Mouse (Mus musculus): ENCODE measurements around the gene Olfr523. TPM values are rescaled to one million over a fixed set of nuclear protein-coding genes. Genes with fewer than 3 reads are reported as not detected.

The Olfr523 gene
- polyA plus RNA-seq, 1 experiment from 2014 or later, result not detected

DNA sequence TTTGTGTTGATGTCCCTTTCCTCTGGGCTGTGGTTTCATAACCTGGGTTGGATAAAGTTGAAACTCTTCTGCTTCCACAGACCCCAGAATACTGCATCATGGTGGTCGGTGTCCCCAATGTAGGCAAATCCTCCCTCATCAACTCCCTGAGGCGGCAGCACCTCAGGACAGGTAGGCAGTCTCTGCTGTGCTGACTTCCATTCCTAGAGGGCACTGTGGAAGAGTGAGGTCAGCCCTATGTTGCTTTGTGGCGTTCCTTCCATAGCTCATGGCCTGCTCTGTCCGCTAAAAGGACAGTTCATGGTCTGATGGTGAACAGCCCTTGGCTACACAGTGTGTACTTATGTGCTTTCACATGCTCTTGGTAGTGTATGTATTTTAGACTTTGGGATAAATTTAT, 28.5 kb upstream of the Olfr523 start:
- no peak overlapping the region for H3K4me2 ChIP-seq
- no peaks in the 10 kb centered on the region for H3K9me3 ChIP-seq (replicated peaks)
- H3K4me3 ChIP-seq, result no peak overlapping the region
- no peaks in the 10 kb centered on the region for H3K27me3 ChIP-seq (replicated peaks)
- ATAC-seq, result no peak
- H3K9ac ChIP-seq, result no peak overlapping the region
- WGBS (ENCODE audit: insufficient replicate concordance), result 74% methylated on average over 4 of the region's 4 CpGs
- no peak overlapping the region for H3K27ac ChIP-seq
- peaks cover 22% of the 10 kb centered on the region for H3K36me3 ChIP-seq
- 0 out of 2 replicates have a peak, but pooled peaks cover 4% of the 10 kb centered on the region for H3K4me1 ChIP-seq

DNA sequence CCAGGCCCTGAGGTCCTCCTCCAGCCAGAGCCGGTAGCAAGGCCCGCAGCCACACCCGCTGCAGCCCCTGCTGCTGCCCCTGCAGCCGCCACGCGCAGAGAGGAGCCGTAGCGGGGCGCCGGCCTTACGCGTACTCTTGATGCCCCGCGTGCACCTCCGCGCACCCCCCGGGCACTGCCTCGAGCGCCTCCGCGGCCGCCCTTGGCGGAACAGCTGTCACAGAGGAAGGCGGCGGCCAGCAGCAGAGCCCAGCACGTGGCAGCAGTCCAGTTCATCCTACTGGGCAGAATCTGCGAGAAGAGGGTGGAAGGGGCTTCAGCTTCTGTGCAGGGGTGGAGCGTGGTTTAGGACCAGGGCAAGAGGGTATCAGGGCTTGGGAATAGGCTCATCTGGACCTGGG, 19.6 kb upstream of the Olfr523 start:
- 0 out of 2 replicates have a peak overlapping the region, but pooled peaks have one; percentile 19 for H3K4me2 ChIP-seq
- WGBS (ENCODE audit: insufficient replicate concordance), result 15% methylated on average over 28 of the region's 28 CpGs
- no peak for ATAC-seq
- no peak overlapping the region for H3K27ac ChIP-seq
- no peaks in the 10 kb centered on the region for H3K4me1 ChIP-seq
- H3K27me3 ChIP-seq (replicated peaks), result peaks cover 58% of the 10 kb centered on the region
- no peaks in the 10 kb centered on the region; the same call in none of the 2 replicates for H3K36me3 ChIP-seq
- H3K9me3 ChIP-seq (replicated peaks), result no peaks in the 10 kb centered on the region
- H3K4me3 ChIP-seq, result no peak overlapping the region
- H3K9ac ChIP-seq, result no peak overlapping the region

DNA sequence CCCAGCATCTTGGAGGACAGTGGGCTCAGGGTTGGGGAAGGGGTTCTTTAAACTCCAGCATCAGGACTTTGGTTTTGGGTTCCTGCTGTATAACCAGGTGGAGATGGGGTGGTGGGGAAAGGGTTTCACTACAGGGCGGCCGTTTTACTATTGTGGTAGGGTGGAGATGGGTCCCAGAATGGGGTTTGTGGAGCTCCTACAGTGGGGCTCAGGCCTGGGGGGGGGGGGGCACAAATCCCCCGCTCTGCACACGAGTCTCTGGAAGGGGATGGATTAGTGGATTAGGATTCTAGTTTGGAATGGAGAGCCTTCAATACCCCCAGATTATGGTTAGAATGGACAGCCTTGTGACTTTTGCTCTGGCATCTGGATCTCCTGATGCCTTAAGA, 19.2 kb upstream of the Olfr523 start:
- H3K36me3 ChIP-seq, result no peaks in the 10 kb centered on the region; the same call in none of the 2 replicates
- H3K27ac ChIP-seq, result no peak overlapping the region
- H3K4me2 ChIP-seq, result peak overlapping the region; percentile 10; the same call in 1 of the 2 replicates
- no peak overlapping the region for H3K4me3 ChIP-seq
- no peak for ATAC-seq
- 18% methylated on average over 4 of the region's 4 CpGs for WGBS (ENCODE audit: insufficient replicate concordance)
- peaks cover 62% of the 10 kb centered on the region for H3K27me3 ChIP-seq (replicated peaks)
- no peaks in the 10 kb centered on the region for H3K9me3 ChIP-seq (replicated peaks)
- H3K9ac ChIP-seq, result no peak overlapping the region
- H3K4me1 ChIP-seq, result no peaks in the 10 kb centered on the region

DNA sequence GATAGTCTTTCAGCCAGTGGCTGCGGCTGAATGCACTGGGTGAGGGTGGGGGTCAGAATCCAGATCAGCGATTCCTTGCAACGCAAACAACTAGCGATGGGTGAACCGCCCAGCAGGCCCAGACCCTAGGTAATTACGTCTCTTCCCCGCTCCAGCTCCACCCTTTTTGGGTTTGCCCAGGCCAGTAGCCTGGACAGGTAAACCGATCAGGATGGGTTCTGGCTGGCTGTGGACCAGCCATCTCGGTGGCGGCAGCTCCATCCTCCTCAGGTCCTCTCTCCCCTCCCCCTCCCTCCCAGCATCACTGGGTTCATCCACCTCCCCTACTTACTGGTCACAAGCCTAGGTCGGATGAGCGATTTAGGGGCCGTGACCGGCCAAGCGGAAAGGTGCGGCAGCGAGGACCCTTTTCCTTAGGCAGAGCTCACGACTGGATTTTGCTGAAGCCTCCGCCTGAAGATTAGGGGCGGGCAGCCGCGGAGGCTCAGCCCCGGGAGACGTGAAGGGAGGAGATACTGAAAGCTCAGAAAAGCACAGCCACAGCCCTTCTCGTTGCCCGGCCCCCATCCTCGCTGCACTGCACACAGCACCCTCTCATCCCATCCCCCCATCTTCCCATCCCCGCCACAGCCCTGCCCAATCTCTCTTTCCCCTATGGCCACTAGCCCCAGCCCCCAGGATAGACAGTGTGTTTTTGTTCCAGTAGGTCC, 18.6 kb upstream of the Olfr523 start, which contains the start of gene Sprn:
TSS of gene Sprn (minus strand) at position 660 of the 710 bp plus-strand sequence.
- Histone ChIP-seq H3K4me1 (no peaks in the 10 kb centered on the region), H3K27me3 (replicated peaks) (peaks cover 62% of the 10 kb centered on the region), H3K36me3 (no peaks in the 10 kb centered on the region; the same call in none of the 2 replicates), H3K4me2 (peak within 1 kb of the TSS; percentile 10), H3K9me3 (replicated peaks) (no peaks in the 10 kb centered on the region), H3K4me3 (no peak within 1 kb of the TSS), H3K9ac (no peak within 1 kb of the TSS), H3K27ac (no peak within 1 kb of the TSS)
- no peak for ATAC-seq
- 9% methylated on average over 27 of the region's 28 CpGs for WGBS (ENCODE audit: insufficient replicate concordance)

DNA sequence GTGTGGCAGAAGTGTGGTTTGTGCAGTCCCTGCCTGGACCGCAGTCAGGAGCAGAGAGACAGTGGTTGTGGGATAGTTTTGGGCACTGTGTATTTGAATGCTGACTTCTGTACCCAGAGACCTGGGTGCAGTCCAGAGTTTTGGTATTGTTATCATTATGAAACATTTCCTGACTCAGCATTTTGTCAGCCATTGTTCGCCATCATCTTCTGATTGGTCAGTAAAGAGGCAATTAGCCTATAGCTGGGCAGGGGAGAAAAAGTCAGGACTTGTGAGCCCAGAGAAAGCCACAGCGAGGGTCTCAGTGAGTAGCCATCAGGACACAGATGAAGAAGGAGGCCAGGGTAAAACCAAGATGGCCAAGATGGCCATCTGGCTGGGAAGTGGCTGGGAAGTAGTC, 12.7 kb upstream of the Olfr523 start:
- no peak for ATAC-seq
- Histone ChIP-seq H3K27me3 (replicated peaks) (peaks cover 22% of the 10 kb centered on the region), H3K27ac (no peak overlapping the region), H3K4me1 (no peaks in the 10 kb centered on the region), H3K4me2 (no peak overlapping the region), H3K36me3 (no peaks in the 10 kb centered on the region), H3K9ac (no peak overlapping the region), H3K4me3 (no peak overlapping the region), H3K9me3 (replicated peaks) (no peaks in the 10 kb centered on the region)
- 58% methylated on average over 3 of the region's 3 CpGs for WGBS (ENCODE audit: insufficient replicate concordance)

DNA sequence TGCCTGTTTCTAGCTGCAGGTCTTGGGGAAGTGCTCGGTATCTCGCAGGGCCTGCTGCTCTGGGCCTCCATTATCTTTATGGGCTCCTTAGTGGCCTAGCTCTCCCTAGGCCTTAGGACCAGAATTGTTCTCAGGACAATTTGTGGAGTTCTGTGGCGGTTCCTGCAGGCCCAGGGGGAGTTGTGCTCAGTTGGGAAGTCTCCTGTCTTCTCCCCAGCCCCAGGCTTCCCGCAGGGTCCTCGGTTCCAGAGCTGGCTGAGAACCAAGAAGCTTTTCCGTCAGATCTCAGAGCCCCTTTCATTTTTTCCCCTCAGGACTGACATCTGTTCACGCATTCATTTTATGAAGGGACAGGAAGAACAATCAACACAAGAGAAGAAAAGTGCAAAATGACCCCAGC, 8.4 kb upstream of the Olfr523 start, which contains the start of gene Olfr522:
TSS of gene Olfr522 (minus strand) at position 101 of the 400 bp plus-strand sequence.
- Histone ChIP-seq H3K4me3 (no peak within 1 kb of the TSS), H3K4me2 (no peak within 1 kb of the TSS), H3K4me1 (no peaks in the 10 kb centered on the region), H3K9ac (no peak within 1 kb of the TSS), H3K27ac (no peak within 1 kb of the TSS), H3K9me3 (replicated peaks) (no peaks in the 10 kb centered on the region), H3K27me3 (replicated peaks) (no peaks in the 10 kb centered on the region), H3K36me3 (no peaks in the 10 kb centered on the region)
- WGBS (ENCODE audit: insufficient replicate concordance), result 54% methylated on average over 7 of the region's 7 CpGs
- ATAC-seq, result no peak

GRCm38 (mm10) chr7:140167950-140168349, 5.1 kb upstream of the Olfr523 start:
- no peak overlapping the region for H3K27ac ChIP-seq
- H3K4me3 ChIP-seq, result no peak overlapping the region
- H3K9me3 ChIP-seq (replicated peaks), result no peaks in the 10 kb centered on the region
- H3K4me2 ChIP-seq, result no peak overlapping the region
- H3K4me1 ChIP-seq, result no peaks in the 10 kb centered on the region
- ATAC-seq, result no peak
- H3K27me3 ChIP-seq (replicated peaks), result no peaks in the 10 kb centered on the region
- H3K9ac ChIP-seq, result no peak overlapping the region
- no peaks in the 10 kb centered on the region for H3K36me3 ChIP-seq
- WGBS (ENCODE audit: insufficient replicate concordance), result 54% methylated on average over 1 of the region's 1 CpGs

GRCm38 (mm10) chr7:140169386-140169785, 3.6 kb upstream of the Olfr523 start:
- no peak for ATAC-seq
- Histone ChIP-seq H3K4me2 (no peak overlapping the region), H3K27me3 (replicated peaks) (no peaks in the 10 kb centered on the region), H3K9ac (no peak overlapping the region), H3K4me3 (no peak overlapping the region), H3K4me1 (no peaks in the 10 kb centered on the region), H3K9me3 (replicated peaks) (no peaks in the 10 kb centered on the region), H3K27ac (no peak overlapping the region), H3K36me3 (no peaks in the 10 kb centered on the region)
- 65% methylated on average over 4 of the region's 4 CpGs for WGBS (ENCODE audit: insufficient replicate concordance)

- H3K4me1 ChIP-seq, result no peaks in the 10 kb centered on the region
- no peak overlapping the region for H3K4me2 ChIP-seq
- 80% methylated on average over 3 of the region's 3 CpGs for WGBS (ENCODE audit: insufficient replicate concordance)
- no peak overlapping the region for H3K9ac ChIP-seq
- H3K4me3 ChIP-seq, result no peak overlapping the region
- H3K9me3 ChIP-seq (replicated peaks), result no peaks in the 10 kb centered on the region
- H3K36me3 ChIP-seq, result no peaks in the 10 kb centered on the region
- ATAC-seq, result no peak
- H3K27me3 ChIP-seq (replicated peaks), result no peaks in the 10 kb centered on the region
- H3K27ac ChIP-seq, result no peak overlapping the region
These were observed 2.2 kb upstream of the Olfr523 start for GRCm38 (mm10) chr7:140170863-140171262.

- Histone ChIP-seq H3K4me1 (no peaks in the 10 kb centered on the region), H3K36me3 (no peaks in the 10 kb centered on the region), H3K9ac (no peak overlapping the region), H3K9me3 (replicated peaks) (no peaks in the 10 kb centered on the region), H3K27me3 (replicated peaks) (no peaks in the 10 kb centered on the region), H3K4me3 (no peak overlapping the region), H3K27ac (no peak overlapping the region), H3K4me2 (no peak overlapping the region)
- ATAC-seq, result no peak
- WGBS (ENCODE audit: insufficient replicate concordance), result 79% methylated on average over 2 of the region's 2 CpGs
These were observed 6.2 kb downstream of the Olfr523 start for GRCm38 (mm10) chr7:140179176-140179575.

GRCm38 (mm10) chr7:140180692-140181091, 7.7 kb downstream of the Olfr523 start:
- H3K9ac ChIP-seq, result no peak overlapping the region
- no peak for ATAC-seq
- H3K36me3 ChIP-seq, result no peaks in the 10 kb centered on the region
- no peaks in the 10 kb centered on the region for H3K9me3 ChIP-seq (replicated peaks)
- 44% methylated on average over 2 of the region's 2 CpGs for WGBS (ENCODE audit: insufficient replicate concordance)
- no peaks in the 10 kb centered on the region; the same call in 1 of the 2 replicates for H3K27me3 ChIP-seq (replicated peaks)
- H3K4me1 ChIP-seq, result no peaks in the 10 kb centered on the region
- no peak overlapping the region for H3K27ac ChIP-seq
- no peak overlapping the region for H3K4me2 ChIP-seq
- no peak overlapping the region for H3K4me3 ChIP-seq

- Histone ChIP-seq H3K4me2 (no peak overlapping the region), H3K27me3 (replicated peaks) (no peaks in the 10 kb centered on the region; the same call in 1 of the 2 replicates), H3K36me3 (no peaks in the 10 kb centered on the region), H3K9ac (no peak overlapping the region), H3K27ac (no peak overlapping the region), H3K9me3 (replicated peaks) (no peaks in the 10 kb centered on the region), H3K4me3 (no peak overlapping the region), H3K4me1 (no peaks in the 10 kb centered on the region)
- WGBS (ENCODE audit: insufficient replicate concordance), result 65% methylated on average over 4 of the region's 4 CpGs
- no peak for ATAC-seq
These were observed 11.2 kb downstream of the Olfr523 start for GRCm38 (mm10) chr7:140184206-140184605.

Data from liver, embryonic 12.5 days (tissue).